Mouse (Mus musculus) monocyte, adult 5-6 weeks (primary cell): Measurements from ENCODE around the gene Tmem185b. TPM values are rescaled to one million over a fixed set of nuclear protein-coding genes. Genes with fewer than 3 reads are reported as not detected.

Source experiments
- ATAC-seq: fragments of 153-309, 156-312 bp; replicated peaks from 2 replicates; pipeline ENCODE4 v1.8.0; 2017; ENCODE audit warnings: mild to moderate bottlenecking; ENCODE audit not compliant: low TSS enrichment, insufficient number of reproducible peaks, severe bottlenecking, poor library complexity, low FRiP score
- total RNA-seq: library from RNA; stranded (forward); fragments of 200-1000, 200-491, 200-594 nt; gene quantifications from 3 replicates; pipeline ENCODE4 v1.2.3, GENCODE M21; 2017

Gene Tmem185b
- total RNA-seq, 1 experiment from 2014 or later, result 22.8 TPM

DNA sequence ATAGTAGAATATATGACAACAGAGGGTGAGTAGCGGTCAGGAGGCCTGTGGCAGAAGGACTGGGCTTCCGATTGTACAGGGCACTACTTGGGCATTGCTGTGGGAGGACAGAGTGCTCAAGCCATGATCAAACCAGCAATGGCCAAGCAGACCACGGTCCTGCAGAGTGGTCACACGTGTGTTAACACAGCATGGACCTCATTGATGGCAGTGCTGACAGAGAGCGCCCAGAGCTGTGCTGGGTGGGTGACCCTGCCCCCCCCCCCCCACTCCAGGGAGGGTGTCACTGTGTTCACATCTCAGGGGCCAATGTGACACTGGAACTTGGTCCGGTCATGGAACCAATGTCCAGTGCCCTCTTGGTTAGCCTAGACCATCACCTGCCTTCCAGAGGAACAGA, 6.2 kb downstream of the Tmem185b start:
- no peak for ATAC-seq

DNA sequence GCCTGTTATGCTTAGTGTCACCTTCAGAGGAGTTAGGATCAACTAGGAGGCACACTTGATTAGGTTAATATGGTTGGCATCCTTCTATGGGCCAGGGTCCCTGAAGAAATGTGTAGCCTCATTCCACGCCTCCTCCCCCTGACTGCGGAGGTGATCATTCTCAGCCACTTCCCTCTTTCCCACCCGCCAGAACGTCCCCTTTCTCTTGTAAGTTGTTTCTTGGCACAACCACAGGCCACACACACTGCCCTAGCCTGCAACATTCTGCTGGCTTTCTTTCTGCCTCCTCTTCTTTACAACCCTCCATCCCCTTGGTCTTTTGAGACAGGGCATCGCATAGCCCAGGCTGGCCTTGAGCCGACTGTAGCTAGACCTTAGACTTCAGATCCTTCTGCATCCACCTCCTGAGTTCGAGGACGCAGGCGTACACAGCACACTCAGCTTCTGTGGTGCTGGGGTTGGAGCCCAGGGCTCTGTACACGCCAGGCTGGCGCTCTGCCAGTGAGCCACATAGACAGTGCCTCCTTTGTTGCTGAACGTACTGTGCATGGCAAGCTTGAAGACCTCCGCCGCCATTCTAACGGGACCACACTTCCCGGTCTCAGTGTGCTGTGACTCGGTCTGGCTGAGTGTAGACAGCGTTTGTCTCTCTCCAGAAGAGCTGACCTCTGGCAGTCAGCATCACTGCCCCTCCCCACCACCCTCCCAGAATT, 7.3 kb downstream of the Tmem185b start:
- ATAC-seq, result no peak

DNA sequence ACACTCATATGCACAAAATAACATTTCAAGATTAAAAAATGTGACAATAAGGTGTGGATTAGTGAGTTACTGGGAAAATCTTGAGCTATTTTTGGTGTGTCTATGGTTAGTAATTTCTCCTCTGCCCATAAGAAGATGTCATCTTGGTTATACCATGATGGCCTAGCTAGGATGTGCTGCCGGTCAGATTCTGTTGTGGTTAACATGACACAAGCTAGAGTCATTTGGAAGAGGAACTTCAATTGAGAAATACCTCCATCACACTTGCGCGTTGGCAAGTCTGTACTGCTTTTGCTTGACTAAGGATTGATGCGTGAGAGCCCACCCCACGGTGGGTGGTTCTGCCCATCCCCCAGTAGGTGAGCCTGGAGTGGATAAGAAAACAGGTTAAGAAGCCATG, 8.4 kb downstream of the Tmem185b start:
- peak; percentile 59; the same call in 1 of the 2 replicates for ATAC-seq

DNA sequence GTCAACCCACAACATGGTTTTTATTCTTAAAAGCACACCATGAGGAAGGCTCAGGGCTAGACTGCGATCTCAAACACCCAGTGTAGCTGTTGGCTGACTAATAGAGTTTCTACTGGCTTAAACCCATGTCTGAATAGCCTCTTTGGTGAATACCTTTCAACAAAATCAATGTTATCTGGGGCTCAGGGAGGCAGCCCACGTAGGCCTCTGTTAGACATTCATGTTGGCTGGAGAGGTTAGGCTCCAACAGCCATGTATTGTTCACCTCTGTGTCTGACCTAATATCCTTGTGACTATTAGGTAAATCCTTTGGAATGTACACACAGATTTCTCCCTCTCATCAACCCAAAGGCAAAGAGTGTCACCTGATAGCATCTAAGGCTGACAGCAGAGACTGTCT, 10.2 kb downstream of the Tmem185b start:
- ATAC-seq, result no peak

DNA sequence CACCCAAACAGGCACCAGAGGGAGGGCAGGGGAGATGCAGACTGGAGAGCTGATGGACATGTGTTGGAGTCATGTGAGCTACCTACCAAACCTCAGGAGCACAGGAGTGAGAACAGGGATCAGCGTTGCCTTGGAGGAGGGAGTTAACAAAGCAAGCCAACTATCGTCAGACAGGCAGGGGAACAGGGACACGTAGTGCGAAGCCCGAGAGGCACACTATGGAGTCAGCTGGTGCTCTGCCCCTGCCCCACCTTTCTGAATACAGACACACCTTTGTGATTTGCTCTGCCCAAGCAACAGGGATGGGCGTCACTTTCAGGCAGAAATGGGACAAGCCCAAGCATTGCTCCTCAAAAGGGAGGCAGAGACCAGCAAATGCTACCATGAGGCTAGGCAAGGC, 11.7 kb downstream of the Tmem185b start:
- no peak for ATAC-seq

DNA sequence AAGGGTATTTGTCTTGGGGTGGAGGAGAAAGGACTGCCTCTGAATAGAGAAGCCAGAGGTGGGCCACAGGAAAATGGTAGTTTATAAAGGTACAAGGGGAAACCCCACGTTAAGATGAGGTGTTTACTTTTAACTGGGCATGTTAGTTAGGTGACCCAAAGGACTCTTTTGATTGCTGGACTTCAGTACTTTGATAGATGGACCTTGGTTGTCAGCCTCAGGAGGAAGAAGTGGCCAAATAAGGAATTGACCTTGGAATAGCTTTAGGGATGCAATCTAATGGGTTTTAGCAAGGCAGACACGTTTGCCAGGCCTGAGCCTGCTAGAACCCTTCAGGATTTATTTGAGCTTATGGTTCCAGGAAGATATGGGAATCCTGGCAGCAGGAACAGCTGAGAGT, 13.3 kb downstream of the Tmem185b start:
- no peak for ATAC-seq

DNA sequence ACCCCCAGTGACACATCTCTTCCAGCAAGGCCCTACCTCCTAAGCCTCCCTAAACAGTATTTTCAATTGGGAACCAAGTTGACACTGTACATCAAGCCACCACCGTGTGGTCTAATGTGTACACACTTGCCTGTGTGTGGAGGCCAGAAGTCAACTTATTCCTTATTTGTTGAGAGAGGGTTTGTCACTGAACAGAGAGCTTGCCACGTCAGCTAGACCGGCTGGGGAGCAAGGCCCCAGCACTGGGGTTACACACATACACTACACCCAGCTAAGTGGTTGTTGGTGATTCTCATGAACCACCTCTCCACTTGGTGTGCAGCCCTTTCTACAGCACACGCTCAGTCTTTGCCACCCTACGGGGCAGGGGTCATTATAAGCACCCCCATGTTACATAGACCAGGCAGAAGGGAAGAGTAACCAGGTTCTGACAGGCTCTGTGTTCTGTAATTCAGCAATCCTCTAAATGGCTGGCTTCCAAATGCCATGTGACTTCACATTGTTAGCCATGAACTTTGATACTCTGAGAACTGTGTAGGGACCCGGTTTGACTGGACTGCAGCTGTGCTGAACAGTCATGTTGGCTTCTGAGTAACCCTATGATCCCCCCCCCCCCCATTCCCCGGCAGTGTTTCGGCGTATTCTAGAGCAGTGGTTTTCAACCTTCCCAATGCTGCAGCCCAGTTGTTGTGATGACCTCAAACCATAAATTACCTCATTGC, 15.0 kb downstream of the Tmem185b start:
- ATAC-seq, result no peak

DNA sequence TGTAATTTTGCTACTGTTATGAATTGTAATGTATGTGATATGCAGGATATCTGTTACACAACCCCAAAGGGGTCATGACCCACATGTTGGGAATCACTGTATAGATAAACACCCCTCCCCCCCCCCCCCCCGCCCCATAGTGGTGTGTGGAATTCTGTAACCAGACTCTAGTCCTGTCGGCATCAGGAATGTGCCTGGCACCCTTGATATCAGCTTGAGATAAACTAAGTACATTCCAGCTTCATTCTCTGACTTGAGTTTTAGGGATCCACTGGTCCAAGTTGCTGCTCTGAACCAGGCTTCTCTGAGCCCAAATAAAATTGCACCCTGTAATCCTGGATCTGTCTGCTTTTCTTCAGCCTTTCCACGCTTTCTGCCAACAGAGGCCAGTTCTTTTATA, 15.6 kb downstream of the Tmem185b start:
- no peak for ATAC-seq

DNA sequence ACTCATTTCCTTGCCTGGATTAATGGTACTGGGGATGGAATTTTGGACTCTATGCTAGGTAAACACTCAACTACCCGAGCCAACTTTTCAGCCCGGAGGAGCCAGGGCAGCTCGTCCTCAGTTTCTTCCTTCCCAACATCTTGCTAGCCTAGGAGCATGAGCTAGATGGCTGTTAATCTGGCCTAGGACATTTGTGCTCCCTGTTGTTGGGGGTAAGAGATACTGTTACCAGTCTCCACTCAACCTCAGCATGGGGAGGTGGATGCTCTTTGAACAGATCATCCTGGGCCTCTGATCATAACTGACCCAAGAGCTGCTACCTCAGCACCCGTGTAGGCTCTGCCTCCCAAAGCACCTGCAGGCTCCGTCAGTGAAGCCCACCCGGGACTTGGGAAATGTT, 17.4 kb downstream of the Tmem185b start:
- no peak for ATAC-seq

DNA sequence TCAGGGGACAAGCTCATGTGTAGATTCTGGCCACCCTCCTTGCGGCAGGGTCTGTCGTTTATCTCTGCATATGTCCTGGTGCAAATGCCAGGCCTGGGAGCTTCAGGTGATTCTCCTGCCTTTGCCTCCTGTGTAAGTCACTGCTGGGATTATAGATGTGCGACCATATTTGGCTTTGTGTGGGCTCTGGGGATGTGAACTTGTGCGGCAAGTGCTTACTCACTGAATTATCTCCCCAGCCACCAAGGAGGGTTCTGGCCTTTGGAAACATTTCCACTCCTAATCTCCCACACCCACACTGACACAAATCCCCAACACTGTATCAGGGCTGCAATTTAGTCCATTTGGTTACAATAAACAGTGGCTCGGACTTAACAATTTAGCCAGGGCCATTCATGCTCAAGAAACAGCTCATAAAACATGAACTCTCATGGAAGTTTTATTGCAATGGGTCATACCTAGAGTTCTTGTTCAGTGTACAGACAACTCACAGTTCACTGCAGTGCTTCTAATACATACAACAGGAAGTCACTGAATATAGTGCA, 18.7 kb downstream of the Tmem185b start:
- ATAC-seq, result no peak

DNA sequence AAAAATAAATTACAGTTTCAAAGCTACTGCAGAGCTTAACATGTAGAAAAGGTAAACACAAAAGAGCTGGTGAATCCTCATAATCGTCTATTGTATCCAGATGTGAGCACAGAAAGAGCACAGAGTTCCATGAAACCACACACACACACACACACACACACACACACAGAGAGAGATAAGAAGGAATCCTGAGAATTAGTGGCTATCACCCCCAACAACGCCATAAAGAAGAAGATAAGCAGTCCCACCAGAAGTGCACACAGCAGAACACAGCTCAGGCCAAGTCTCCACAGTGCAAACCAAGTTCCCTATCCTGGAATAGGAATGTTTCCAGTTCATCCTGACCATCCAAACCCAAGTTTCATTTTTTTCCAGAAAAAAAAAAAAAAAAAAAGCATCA, 19.2 kb downstream of the Tmem185b start:
- ATAC-seq, result no peak

DNA sequence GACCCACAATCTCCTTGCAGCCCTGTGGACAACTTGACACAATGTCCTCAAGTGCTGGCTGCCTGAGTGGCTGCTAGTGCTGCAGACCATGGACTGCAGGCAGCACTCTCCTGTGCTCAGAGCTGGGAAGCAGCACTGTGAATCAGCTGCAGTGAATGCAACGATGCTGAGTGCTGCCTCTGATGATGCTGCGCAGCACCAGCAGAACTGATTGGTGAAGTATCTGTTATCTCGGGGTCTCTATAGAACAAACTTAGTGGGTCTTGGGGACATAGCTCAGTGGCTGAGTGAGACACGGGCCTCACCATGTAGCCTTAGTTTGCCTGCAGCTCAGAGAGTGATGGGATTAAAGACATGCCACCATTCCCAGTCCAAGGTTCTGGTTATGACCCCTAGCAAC, 19.7 kb downstream of the Tmem185b start:
- no peak for ATAC-seq

DNA sequence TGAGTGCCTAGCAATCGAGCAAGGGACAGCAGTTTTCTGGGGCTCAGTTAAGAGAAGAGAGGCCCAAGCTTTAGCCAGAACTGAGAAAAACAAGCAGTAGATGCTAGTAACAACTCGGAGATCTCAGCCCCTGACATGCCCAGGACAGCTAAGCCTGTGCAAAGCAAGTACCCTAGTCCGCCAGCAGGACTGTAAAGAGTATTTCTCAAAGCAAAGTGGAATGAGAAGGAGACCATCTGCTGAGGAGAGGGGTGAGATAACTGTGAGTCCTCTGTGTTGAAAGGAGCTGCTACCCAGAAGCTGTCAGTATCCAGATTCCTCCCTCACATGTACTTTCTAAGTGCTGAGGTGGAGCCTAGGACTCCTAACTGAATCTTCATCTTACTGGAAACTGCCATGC, 20.5 kb downstream of the Tmem185b start:
- ATAC-seq, result no peak

DNA sequence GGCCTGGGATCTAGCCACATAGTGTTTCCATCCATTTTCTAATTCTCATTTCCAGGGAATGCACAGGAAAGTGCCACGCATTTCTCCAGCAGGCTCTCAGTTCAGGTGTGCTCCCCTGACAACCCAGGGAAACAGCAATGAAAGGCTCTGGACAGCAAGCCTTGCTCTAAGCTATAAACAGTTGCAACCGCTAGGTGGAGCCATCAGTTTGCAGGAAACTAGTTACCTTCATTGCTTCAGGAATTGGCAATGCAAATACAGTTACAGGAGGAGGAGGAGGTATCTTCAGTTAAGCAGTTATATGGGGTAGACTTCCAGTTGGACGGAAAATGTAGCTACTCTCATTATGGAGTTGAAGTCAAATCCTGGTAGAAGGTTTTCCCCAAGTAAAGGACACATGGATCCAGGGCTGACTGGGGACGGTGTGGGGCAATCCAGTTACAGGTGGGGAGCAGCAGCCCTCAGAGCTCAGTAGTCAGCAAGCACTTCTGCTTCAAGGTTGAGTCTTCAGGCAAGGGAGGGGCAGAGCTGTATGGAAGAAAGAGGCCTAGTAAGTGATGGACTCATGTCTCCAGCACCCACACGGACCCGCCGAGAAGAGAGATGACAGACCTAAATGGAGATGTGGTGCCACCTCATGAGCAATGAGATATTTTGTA, 22.8 kb downstream of the Tmem185b start:
- ATAC-seq, result no peak

DNA sequence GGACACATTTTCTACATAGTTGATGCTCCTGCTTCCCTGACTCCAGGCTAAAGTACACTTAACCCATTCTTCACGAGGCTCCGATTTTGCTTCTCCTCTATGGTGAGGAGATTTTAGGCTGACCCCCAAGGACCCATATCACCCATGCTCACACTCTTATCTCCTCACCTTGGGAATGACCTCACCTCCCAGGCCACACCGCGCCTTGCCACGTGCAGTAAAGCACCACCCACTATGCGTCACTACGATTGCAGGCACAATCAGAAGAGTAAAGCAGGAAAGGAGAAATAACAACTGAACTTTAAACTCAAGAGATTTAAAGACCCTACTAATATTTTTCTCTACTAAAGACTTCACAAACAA, 23.3 kb downstream of the Tmem185b start:
- ATAC-seq, result no peak

DNA sequence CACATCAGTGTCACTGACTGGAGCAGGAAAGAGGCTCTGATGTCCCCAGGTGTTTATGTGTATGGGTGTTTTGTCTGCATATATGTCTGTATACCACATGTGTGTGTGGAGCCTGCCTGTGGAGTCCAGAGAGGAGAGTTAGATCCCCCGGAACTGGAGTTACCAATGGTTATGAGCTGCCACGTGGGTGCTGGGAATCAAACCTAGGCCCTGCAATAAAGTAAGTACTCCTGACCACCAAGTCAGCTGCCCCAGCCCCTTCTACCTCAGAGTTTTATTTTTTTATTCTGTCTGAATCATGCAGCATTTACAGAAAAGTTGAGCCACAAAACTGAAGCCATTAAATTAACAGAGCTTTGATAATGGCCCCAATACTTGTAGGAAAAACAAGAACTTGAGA, 24.1 kb downstream of the Tmem185b start:
- no peak for ATAC-seq

DNA sequence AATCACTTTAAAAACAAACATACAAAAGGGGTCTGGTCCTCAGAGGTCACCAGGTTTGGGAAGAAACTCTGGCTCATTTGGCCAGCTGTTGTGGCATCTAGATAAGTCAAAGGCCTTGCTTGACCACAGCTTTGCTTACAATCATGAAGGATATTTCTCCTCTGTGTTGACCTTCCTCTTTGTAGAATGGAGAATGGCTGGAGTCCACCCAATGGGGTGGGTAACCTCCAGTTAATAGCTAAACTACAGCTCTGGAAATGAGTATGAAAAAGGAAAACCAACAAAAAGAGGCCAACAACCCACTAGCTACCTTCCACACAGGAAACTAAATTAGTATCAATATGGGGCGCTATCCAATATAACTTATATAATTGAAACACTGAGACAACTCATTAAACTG, 25.7 kb downstream of the Tmem185b start:
- ATAC-seq, result no peak

DNA sequence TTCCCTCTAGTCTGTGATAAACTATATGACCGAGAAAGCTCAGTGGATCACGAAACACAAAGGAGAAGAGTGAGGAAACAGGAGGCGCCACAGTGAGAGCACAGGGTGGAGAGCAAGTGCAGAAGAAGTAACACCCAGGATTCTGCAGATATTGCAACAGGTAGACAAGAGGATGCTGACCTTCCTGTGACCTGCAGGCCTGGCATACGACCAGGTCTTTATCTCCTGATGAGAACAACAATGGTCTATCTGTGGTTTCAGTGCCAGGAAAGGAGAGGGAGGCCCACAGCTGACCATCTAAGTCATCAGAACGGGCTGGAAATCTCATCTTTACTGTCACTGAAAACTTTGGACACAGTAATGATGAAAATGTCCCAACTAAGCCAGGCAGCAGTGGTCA, 29.7 kb downstream of the Tmem185b start:
- ATAC-seq, result no peak

DNA sequence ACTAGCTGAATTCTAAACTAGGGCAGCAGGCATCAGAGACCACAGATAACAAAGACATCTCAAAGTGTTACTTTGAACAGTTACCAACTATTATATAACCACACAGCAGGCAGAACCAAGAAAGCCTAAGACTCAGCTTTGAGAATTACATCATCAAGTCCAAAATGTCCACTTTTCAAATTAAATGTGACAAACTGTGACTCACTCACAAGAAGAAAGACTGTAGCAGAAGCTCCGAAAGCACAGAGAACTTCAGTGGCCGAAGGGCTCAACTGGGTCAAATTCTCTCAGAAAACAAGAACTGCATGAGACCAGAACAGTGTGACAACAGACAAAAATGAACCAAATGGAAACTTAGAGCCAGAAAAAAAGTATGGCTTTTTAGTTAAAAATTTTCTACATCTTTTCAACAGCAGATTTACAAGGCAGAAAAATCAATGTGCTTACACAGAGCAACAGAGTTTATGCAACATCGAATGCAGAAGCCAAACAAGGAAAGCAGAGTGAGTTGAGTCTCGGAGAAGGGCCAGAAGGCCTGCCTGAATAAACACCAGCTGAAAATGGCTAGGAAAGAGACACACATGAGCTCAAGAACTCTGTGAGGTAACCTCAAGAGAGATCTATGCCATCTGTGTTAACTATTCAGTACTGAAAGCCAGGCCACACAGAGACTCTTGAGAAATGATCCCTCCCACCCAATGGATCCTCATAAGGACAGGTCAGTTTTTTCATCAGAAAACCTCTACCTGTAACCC, 31.9 kb downstream of the Tmem185b start:
- no peak for ATAC-seq
